Mouse (Mus musculus): Measurements from ENCODE around the gene Heyl. TPM values are rescaled to one million over a fixed set of nuclear protein-coding genes. Genes with fewer than 3 reads are reported as not detected.
"Not testable (repeated sequence)": the region's sequence is repeated elsewhere in the genome, so short reads cannot be mapped to it uniquely, and the experiment has no call there.

The Heyl gene
- polyA plus RNA-seq, 1 experiment from 2014 or later, result 24.6 TPM

GRCm38 (mm10) chr4:123261721-123262401 lies 28.5 kb downstream of the Heyl start, which contains the start of gene Pabpc4:
Gene Pabpc4, plus strand, starts transcription at chr4:123262351.
- no peak for ATAC-seq (ENCODE audit: low FRiP score, low read depth)
- Histone ChIP-seq H3K4me3 (no peak within 1 kb of the TSS), H3K4me1 (peaks cover 15% of the 10 kb centered on the region), H3K9me3 (no peaks in the 10 kb centered on the region), H3K27ac (no peak within 1 kb of the TSS), H3K27me3 (replicated peaks) (no peaks in the 10 kb centered on the region), H3K36me3 (no peaks in the 10 kb centered on the region), H3K9ac (no peak within 1 kb of the TSS), H3K4me2 (replicated peaks) (no peak within 1 kb of the TSS)
- 81% methylated on average over 5 of the region's 5 CpGs for WGBS

DNA sequence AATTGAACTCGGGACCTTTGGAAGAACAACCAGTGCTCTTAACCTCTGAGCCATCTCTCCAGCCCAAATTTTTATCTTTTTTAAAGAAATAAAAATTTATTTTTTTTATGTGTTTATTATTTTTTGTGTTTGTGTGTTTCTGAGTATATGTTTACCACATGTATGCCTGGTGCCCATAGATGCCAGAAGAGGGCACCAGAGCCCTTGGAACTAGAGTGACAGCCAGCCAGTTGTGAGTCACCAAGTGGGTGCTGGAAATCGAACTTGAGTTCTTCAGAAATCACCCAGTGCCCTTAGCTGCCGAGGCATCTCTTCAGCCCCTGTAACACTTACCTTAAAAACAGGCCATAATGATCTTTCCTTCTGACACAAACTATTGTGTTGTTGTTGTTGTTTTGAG lies 37.7 kb downstream of the Heyl start:
- 89% methylated on average over 3 of the region's 3 CpGs for WGBS
- no peaks in the 10 kb centered on the region for H3K36me3 ChIP-seq
- H3K27ac ChIP-seq, result no peak overlapping the region
- no peaks in the 10 kb centered on the region for H3K27me3 ChIP-seq (replicated peaks)
- ATAC-seq (ENCODE audit: low FRiP score, low read depth), result no peak
- H3K9me3 ChIP-seq, result no peaks in the 10 kb centered on the region
- no peak overlapping the region for H3K9ac ChIP-seq
- H3K4me3 ChIP-seq, result no peak overlapping the region
- H3K4me2 ChIP-seq (replicated peaks), result no peak overlapping the region
- H3K4me1 ChIP-seq, result no peaks in the 10 kb centered on the region

DNA sequence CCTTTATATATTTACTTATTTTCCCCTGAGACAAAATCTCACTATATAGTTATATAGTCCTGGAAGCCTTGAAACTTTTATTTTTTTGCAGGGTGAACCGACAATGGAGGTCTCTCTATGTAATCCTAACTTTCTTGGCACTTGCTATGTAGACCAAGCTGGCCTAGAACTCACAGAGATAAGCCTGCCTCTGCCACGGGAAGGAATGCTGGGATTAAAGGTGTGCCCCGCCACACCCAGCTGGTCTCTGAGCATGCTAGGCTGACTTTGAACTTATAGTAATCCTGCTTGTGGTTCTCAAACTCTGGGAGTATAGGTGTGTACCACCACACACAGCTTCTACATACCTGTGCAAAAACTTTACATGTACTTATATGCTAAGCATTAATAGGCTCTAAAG lies 46.8 kb downstream of the Heyl start:
- no peak overlapping the region for H3K4me3 ChIP-seq
- WGBS, result 80% methylated on average over 3 of the region's 3 CpGs
- ATAC-seq (ENCODE audit: low FRiP score, low read depth), result no peak
- no peak overlapping the region for H3K9ac ChIP-seq
- no peaks in the 10 kb centered on the region for H3K36me3 ChIP-seq
- peaks cover 14% of the 10 kb centered on the region for H3K4me1 ChIP-seq
- no peak overlapping the region for H3K27ac ChIP-seq
- no peaks in the 10 kb centered on the region for H3K9me3 ChIP-seq
- no peak overlapping the region for H3K4me2 ChIP-seq (replicated peaks)
- no peaks in the 10 kb centered on the region for H3K27me3 ChIP-seq (replicated peaks)

DNA sequence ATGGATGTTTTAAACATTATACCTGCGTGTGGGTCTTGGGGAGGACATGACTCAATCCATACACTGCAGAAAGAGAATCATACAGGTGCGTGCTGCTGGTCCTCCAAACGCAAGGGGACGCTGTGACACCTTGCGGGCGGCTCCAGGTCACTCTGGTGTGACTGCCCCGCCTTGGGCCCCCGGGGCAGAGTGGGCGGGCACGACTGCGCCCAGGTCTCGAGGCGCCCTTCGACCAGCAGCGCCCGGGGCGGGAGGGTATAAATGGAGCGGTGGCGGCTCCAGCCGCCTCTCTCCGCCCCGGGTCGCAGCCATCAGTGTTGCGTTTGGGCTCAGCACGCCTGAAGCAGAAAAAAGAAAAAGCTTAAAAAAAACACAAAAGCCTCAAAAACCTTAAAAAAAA lies 49.1 kb downstream of the Heyl start:
- peak overlapping the region; percentile 51; the same call in 1 of the 2 replicates for H3K9ac ChIP-seq
- peaks cover 25% of the 10 kb centered on the region for H3K4me1 ChIP-seq
- H3K4me2 ChIP-seq (replicated peaks), result peak overlapping the region; percentile 88
- under 1% methylated on average over 25 of the region's 25 CpGs for WGBS
- no peaks in the 10 kb centered on the region for H3K9me3 ChIP-seq
- H3K27ac ChIP-seq, result no peak overlapping the region
- peak overlapping the region; percentile 57 for H3K4me3 ChIP-seq
- H3K36me3 ChIP-seq, result peaks cover 13% of the 10 kb centered on the region
- no peaks in the 10 kb centered on the region for H3K27me3 ChIP-seq (replicated peaks)
- peak; percentile 90 for ATAC-seq (ENCODE audit: low FRiP score, low read depth)

DNA sequence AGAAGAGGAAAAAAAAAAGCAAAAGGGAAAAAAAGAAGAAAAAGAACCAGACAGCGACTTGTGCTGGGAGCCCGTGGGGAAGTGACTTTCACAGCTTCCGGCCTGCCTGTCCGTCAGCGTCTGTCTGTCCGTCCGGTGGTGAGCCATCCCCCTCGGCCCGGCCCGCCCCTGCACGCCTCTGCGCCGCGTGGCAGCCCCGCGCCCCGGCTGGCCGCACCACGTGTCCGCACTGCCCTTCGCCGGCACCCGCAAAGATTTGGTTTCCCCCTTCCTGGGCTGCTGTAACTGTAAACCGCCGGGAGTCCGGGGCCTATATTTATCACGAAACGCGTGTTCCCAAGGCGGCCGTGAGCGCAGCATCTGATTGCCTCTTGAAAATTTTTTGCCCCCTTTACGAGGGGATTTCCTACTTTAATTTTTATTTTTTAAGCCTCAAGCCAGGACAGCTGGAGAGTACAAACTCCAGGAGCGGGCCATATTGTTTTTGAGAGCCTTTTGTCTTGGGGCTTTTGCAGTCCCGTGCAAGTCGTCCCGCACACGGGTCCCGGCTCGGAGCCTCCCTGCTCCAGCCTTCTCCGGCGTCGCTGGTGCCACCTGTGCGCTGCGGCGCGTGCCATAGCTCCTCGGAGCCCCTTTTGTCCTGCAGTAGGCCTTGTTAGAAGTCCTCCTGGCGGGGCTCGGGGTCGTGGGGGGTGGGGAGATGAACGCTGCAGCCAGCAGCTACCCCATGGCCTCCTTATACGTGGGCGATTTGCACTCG lies 49.7 kb downstream of the Heyl start:
- Histone ChIP-seq H3K4me2 (replicated peaks) (peak overlapping the region; percentile 88), H3K4me3 (peak overlapping the region; percentile 57), H3K4me1 (peaks cover 25% of the 10 kb centered on the region), H3K36me3 (peaks cover 19% of the 10 kb centered on the region), H3K9ac (peak overlapping the region; percentile 51)
- WGBS, result under 1% methylated on average over 44 of the region's 55 CpGs
- H3K27me3 ChIP-seq (replicated peaks); H3K9me3 ChIP-seq; H3K27ac ChIP-seq: not testable (repeated sequence)
- ATAC-seq (ENCODE audit: low FRiP score, low read depth), result peak; percentile 79

- not testable (repeated sequence) for H3K27me3 ChIP-seq (replicated peaks); H3K27ac ChIP-seq; H3K9me3 ChIP-seq
- ATAC-seq (ENCODE audit: low FRiP score, low read depth), result peak; percentile 9; the same call in 1 of the 2 replicates
- H3K4me2 ChIP-seq (replicated peaks), result peak overlapping the region; percentile 88
- peak overlapping the region; percentile 57 for H3K4me3 ChIP-seq
- peaks cover 25% of the 10 kb centered on the region for H3K4me1 ChIP-seq
- H3K9ac ChIP-seq, result peak overlapping the region; percentile 51
- peaks cover 24% of the 10 kb centered on the region for H3K36me3 ChIP-seq
- WGBS, result 1% methylated on average over 13 of the region's 15 CpGs
These were observed 50.3 kb downstream of the Heyl start for GRCm38 (mm10) chr4:123283675-123284064.

DNA sequence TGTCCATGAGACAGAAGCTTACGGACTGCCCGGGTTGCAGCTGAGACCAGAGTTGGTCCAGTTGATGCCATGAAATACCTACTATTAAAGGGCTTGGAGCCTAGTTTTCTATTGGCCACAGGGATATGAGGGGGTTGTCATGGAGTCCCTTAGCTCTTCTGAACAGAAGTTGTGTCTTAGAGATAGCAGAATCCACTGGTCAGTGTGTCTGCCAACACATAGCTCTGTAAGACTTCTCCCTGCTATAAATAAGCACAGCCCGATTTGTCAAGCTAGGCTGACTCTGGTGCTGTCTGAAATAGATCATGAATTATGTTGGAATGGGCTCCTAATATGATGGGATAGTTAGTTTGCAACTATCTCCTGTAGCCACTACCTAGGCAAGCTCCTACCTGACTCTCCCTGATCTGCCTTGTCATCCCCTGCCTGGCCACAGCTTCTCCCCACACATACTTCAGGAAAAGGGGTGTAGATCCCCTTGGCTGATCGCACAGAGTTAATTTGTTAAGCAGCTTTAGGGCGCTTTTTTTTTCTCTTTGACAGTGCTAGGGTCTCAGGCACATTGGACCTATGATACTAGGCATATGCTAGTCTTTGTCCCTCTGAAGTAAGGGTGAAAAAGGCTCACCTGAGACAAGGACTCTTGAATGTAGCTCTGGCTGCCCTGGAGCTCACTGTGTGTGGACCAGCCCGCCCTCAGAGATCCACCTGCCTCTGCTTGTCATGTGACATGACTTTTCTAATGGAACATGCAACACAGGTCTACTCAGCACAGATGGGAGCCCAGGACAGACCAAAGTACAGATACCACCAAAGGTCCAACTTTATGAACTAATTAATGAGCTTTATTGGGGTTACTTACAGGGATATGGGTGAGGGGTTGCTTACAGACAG lies 51.6 kb downstream of the Heyl start:
- no peak for ATAC-seq (ENCODE audit: low FRiP score, low read depth)

GRCm38 (mm10) chr4:123286790-123287189 lies 53.4 kb downstream of the Heyl start:
- WGBS, result 98% methylated on average over 2 of the region's 2 CpGs
- Histone ChIP-seq H3K4me3 (no peak overlapping the region), H3K9me3 (no peaks in the 10 kb centered on the region), H3K27ac (no peak overlapping the region), H3K4me2 (replicated peaks) (no peak overlapping the region), H3K4me1 (peaks cover 25% of the 10 kb centered on the region), H3K27me3 (replicated peaks) (no peaks in the 10 kb centered on the region), H3K9ac (no peak overlapping the region), H3K36me3 (peaks cover 52% of the 10 kb centered on the region)
- no peak for ATAC-seq (ENCODE audit: low FRiP score, low read depth)

More for the DNA sequence above, 51.6 kb downstream of the Heyl start:
- H3K27me3 ChIP-seq (replicated peaks), result no peaks in the 10 kb centered on the region
- H3K9me3 ChIP-seq, result no peaks in the 10 kb centered on the region
- H3K36me3 ChIP-seq, result peaks cover 37% of the 10 kb centered on the region
- WGBS, result 82% methylated on average over 6 of the region's 6 CpGs
- peak overlapping the region; percentile 88 for H3K4me2 ChIP-seq (replicated peaks)
- peak overlapping the region; percentile 51; the same call in 1 of the 2 replicates for H3K9ac ChIP-seq
- H3K27ac ChIP-seq, result no peak overlapping the region
- peaks cover 25% of the 10 kb centered on the region for H3K4me1 ChIP-seq
- 0 out of 2 replicates have a peak overlapping the region, but pooled peaks have one; percentile 3 for H3K4me3 ChIP-seq

DNA sequence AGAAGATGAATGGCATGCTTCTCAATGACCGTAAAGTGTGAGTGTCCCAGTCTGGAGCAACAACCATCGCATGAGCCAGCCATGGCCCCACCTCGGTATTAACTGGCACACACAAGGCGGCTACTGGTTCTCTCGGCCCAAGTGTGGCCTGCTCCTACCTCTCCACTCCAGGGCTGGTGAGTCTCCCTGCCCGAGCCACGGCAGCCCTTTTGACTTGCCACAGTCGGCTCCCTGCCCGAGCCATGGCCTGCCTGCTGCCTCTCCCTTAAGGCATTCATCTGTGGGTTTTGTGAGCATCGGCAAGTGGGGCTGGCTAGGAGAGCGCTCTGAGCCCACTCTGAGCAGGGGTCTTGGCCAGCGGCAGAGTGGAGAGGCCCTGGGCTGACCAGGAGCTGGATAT lies 55.7 kb downstream of the Heyl start:
- Histone ChIP-seq H3K9me3 (no peaks in the 10 kb centered on the region), H3K27ac (no peak overlapping the region), H3K9ac (no peak overlapping the region), H3K27me3 (replicated peaks) (no peaks in the 10 kb centered on the region), H3K36me3 (peaks cover 75% of the 10 kb centered on the region), H3K4me3 (no peak overlapping the region), H3K4me1 (peaks cover 22% of the 10 kb centered on the region), H3K4me2 (replicated peaks) (no peak overlapping the region)
- ATAC-seq (ENCODE audit: low FRiP score, low read depth), result no peak
- WGBS, result 91% methylated on average over 12 of the region's 12 CpGs

GRCm38 (mm10) chr4:123292390-123292789 lies 59.0 kb downstream of the Heyl start:
- Histone ChIP-seq H3K36me3 (peaks cover 96% of the 10 kb centered on the region), H3K4me3 (no peak overlapping the region), H3K4me2 (replicated peaks) (no peak overlapping the region), H3K9ac (no peak overlapping the region), H3K27ac (no peak overlapping the region), H3K4me1 (no peaks in the 10 kb centered on the region), H3K9me3 (no peaks in the 10 kb centered on the region), H3K27me3 (replicated peaks) (no peaks in the 10 kb centered on the region)
- ATAC-seq (ENCODE audit: low FRiP score, low read depth), result no peak
- 93% methylated on average over 3 of the region's 3 CpGs for WGBS

DNA sequence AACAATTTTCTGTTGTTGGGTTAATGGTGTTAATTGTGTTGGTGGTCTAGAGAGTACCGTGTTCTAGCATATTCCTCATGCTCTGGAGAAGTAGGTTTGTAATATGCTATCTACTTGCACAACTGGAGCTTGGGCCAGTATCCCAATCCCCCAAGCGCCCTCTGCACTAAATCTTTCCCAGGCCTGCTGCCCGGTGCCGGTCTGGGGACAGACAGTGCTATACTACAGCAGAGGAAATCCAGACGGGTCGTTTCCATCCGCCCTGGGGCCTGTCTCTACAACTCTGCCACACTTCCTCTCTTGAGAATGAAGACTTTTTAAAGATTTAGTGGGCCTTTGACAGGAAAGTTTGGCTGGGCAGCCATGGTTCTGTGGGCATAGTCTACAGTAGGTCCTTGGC lies 59.6 kb downstream of the Heyl start:
- H3K27ac ChIP-seq, result no peak overlapping the region
- H3K36me3 ChIP-seq, result peaks cover 95% of the 10 kb centered on the region
- no peak overlapping the region for H3K4me2 ChIP-seq (replicated peaks)
- H3K4me3 ChIP-seq, result no peak overlapping the region
- H3K4me1 ChIP-seq, result no peaks in the 10 kb centered on the region
- H3K27me3 ChIP-seq (replicated peaks), result no peaks in the 10 kb centered on the region
- no peaks in the 10 kb centered on the region for H3K9me3 ChIP-seq
- WGBS, result 88% methylated on average over 7 of the region's 7 CpGs
- H3K9ac ChIP-seq, result no peak overlapping the region
- no peak for ATAC-seq (ENCODE audit: low FRiP score, low read depth)

Data from neural tube, embryonic 12.5 days (tissue).